Mouse (Mus musculus) C2C12 (cell line): Measurements from ENCODE around the gene Thsd7a. TPM values are rescaled to one million over a fixed set of nuclear protein-coding genes. Genes with fewer than 3 reads are reported as not detected.

Experiments used
- H3K27me3 ChIP-seq: one replicate; pipeline ENCODE4 v1.6.1; 2011; ENCODE audit not compliant: control insufficient read depth, insufficient read depth, insufficient read length
- H3K36me3 ChIP-seq: one replicate; pipeline ENCODE4 v1.6.1; 2011; ENCODE audit not compliant: control insufficient read depth, insufficient read depth
- H3K4me3 ChIP-seq: one replicate; pipeline ENCODE4 v1.5.1; 2011; ENCODE audit warnings: mild to moderate bottlenecking, control low read depth; ENCODE audit not compliant: poor library complexity, insufficient read depth, severe bottlenecking
- H3K79me2 ChIP-seq: one replicate; pipeline ENCODE4 v1.6.1; 2011; ENCODE audit not compliant: control insufficient read depth, insufficient read depth
- H3K79me3 ChIP-seq: one replicate; pipeline ENCODE4 v1.6.1; 2011; ENCODE audit warnings: low read depth, control low read depth
- H3ac ChIP-seq: one replicate; pipeline ENCODE3; 2011; ENCODE audit warnings: low read depth; ENCODE audit not compliant: control insufficient read depth, insufficient read length
- CEBPB ChIP-seq: IDR thresholded peaks from one replicate; pipeline ENCODE4 v1.6.1; 2011; ENCODE audit warnings: low read depth, mild to moderate bottlenecking, control low read depth, moderate library complexity
- CTCF ChIP-seq: IDR thresholded peaks from one replicate; pipeline ENCODE4 v1.5.1; 2011; ENCODE audit not compliant: control insufficient read depth, insufficient read depth, insufficient read length
- FOSL1 ChIP-seq: IDR thresholded peaks from one replicate; pipeline ENCODE4 v1.8.0; 2011; ENCODE audit warnings: mild to moderate bottlenecking, low read length; ENCODE audit not compliant: poor library complexity, insufficient read depth, severe bottlenecking
- MAX ChIP-seq: IDR thresholded peaks from one replicate; pipeline ENCODE4 v1.6.1; 2011; ENCODE audit warnings: mild to moderate bottlenecking, control low read depth
- MYOD1 ChIP-seq: IDR thresholded peaks from one replicate; pipeline ENCODE4 v1.6.1; 2011; ENCODE audit warnings: low read depth; ENCODE audit not compliant: control insufficient read depth, insufficient read length
- MYOG ChIP-seq: IDR thresholded peaks from one replicate; pipeline ENCODE4 v1.6.1; 2011; ENCODE audit not compliant: control insufficient read depth, insufficient read length; ENCODE audit errors: extremely low read depth
- USF1 ChIP-seq: IDR thresholded peaks from one replicate; pipeline ENCODE4 v1.6.1; 2011; ENCODE audit warnings: low read depth, mild to moderate bottlenecking, control low read depth, moderate library complexity
- polyA plus RNA-seq: library from polyadenylated mRNA; unstranded; fragments of >200 nt; fragmentation: generic; extraction: Trizol; gene quantifications from one replicate; pipeline ENCODE4 v1.2.1, GENCODE M21; 2012; ENCODE audit warnings: missing spikeins

The Thsd7a gene
- polyA plus RNA-seq, 1 experiment, result 4.2 TPM

DNA sequence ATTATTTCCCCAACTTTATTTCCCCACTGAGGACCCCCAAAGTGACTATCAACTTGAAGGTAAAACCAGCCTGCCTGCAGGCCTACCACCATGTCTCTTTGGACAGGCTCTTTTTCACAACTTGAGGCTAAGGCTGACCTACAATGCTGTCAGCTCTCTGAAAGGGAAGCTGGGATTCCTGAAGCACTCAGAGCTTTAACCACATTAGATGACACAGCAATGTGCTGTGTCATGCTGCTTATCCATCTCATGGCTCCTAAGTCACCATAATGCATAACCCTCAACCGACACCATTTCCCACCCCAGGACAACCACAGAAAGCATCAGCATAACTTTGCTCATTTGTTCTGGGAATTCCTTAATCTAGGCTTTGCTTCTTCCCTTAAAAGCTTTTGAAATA is 255.6 kb downstream of the Thsd7a start:
- Histone ChIP-seq H3K4me3 (no peak overlapping the region), H3K27me3 (no peaks in the 10 kb centered on the region)
- TF ChIP-seq MAX (no peak), CEBPB (no peak), MYOG (no peak), CTCF (no peak), FOSL1 (no peak), MYOD1 (no peak), USF1 (no peak)

DNA sequence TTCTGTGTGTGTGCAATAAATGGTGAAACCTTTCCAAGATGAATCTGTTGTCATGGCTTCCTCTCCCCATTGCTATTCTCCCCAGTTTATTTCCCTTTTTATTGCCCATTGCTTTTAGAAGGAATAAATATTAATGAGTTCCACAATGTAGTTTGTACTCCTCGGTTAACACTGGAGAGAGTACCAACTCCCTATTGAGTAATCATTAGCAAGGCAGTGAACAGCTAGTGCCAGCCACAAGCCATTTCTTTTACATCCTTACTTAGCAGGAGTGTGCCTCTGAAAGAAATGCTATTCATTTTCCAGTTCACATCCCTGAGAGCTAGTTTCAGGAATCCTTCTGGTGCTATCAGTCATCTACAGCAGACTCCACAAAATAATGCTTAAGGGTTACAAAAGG is 260.3 kb downstream of the Thsd7a start:
- Histone ChIP-seq H3ac (no peak overlapping the region), H3K79me2 (no peaks in the 10 kb centered on the region), H3K4me3 (no peak overlapping the region), H3K79me3 (no peaks in the 10 kb centered on the region), H3K36me3 (no peaks in the 10 kb centered on the region), H3K27me3 (no peaks in the 10 kb centered on the region)
- TF ChIP-seq MYOG, result no peak
- no peak for TF ChIP-seq USF1
- TF ChIP-seq MYOD1, result no peak
- no peak for TF ChIP-seq CEBPB
- no peak for TF ChIP-seq CTCF
- TF ChIP-seq FOSL1, result no peak
- no peak for TF ChIP-seq MAX

More for the DNA sequence above, 255.6 kb downstream of the Thsd7a start:
- Histone ChIP-seq H3K79me2 (no peaks in the 10 kb centered on the region), H3K79me3 (no peaks in the 10 kb centered on the region), H3K36me3 (no peaks in the 10 kb centered on the region), H3ac (no peak overlapping the region)

DNA sequence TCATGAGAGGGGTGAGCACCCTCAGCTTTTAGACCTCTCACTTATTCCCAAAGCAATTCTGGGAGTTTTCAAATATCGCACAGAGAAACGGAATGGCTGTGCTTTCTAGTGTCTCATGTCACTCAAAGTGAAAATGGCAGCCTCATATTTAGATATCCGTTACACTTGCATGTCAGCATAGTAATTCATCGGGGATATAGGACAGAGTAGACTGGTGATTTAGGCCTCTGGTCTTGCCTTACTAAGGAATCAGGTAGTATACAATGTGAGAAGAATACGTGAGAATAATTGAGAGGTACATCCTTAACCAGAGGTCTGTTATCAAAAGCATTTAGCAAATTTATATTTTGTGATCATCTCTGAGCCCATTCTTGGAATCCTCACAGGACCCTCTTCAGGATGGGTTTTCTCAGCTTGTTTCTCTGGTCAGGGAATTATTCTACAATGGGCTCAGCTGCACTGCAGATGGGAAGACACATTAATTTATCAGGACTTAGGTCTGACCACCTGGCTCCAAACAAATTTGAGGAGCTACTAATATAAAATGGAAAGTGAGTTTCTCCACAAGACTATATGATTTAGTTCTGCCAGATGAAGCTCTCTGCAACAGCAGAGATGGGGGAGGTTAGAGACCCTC is 267.6 kb downstream of the Thsd7a start:
- TF ChIP-seq CTCF (no peak), USF1 (no peak), CEBPB (no peak), MYOD1 (no peak), FOSL1 (no peak), MAX (no peak), MYOG (no peak)
- no peaks in the 10 kb centered on the region for H3K79me2 ChIP-seq
- H3K79me3 ChIP-seq, result no peaks in the 10 kb centered on the region
- H3K4me3 ChIP-seq, result no peak overlapping the region
- H3K36me3 ChIP-seq, result no peaks in the 10 kb centered on the region
- no peak overlapping the region for H3ac ChIP-seq
- no peaks in the 10 kb centered on the region for H3K27me3 ChIP-seq

DNA sequence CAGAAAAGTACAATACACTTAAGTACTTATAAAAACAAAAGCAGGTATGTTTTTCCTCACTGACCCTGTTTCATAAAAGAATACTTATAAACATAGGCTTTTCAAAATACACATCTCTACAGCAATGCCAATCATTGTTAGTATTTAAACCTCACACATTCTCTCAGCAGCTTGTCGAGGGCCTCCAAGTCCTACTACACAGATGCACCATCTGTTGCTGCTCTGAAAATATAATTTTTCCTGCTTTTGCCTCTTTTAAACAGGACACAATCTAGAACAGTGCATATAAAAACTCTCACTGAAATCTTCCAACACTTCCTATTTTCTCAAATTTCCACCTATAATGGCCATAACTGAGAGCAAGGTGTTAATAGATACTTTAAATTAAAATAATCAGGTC is 270.9 kb downstream of the Thsd7a start:
- no peak overlapping the region for H3ac ChIP-seq
- TF ChIP-seq MAX, result no peak
- TF ChIP-seq FOSL1, result no peak
- no peak for TF ChIP-seq MYOD1
- TF ChIP-seq CTCF, result no peak
- TF ChIP-seq USF1, result no peak
- TF ChIP-seq CEBPB, result no peak
- no peak for TF ChIP-seq MYOG
- no peaks in the 10 kb centered on the region for H3K27me3 ChIP-seq

DNA sequence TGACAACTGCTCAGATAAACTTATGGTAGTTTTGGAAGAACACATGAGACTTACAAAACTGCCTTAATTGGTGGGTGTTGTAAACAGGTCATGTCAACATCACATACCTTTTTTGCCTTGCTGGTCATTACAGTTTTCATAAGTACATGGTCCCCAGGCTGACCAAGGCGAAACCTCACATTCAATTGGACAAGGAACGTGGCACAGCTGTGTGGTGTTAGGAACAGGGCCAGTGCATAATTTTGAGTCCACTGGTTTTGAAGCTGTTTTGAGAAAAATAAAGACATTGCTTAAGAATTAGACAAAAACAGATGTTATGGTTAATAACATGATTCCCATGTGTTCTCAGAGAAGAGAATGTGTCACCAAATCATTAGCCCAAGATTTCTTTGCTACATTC is 278.3 kb downstream of the Thsd7a start:
- TF ChIP-seq CTCF (no peak), MAX (no peak), MYOD1 (no peak), CEBPB (no peak), MYOG (no peak), FOSL1 (no peak), USF1 (no peak)
- Histone ChIP-seq H3K4me3 (no peak overlapping the region), H3K27me3 (no peaks in the 10 kb centered on the region), H3K36me3 (no peaks in the 10 kb centered on the region), H3ac (no peak overlapping the region), H3K79me2 (no peaks in the 10 kb centered on the region), H3K79me3 (no peaks in the 10 kb centered on the region)

More for the DNA sequence above, 270.9 kb downstream of the Thsd7a start:
- Histone ChIP-seq H3K79me2 (no peaks in the 10 kb centered on the region), H3K79me3 (no peaks in the 10 kb centered on the region), H3K36me3 (no peaks in the 10 kb centered on the region), H3K4me3 (no peak overlapping the region)
